Mouse (Mus musculus): ENCODE measurements around the gene Vav2. TPM values are rescaled to one million over a fixed set of nuclear protein-coding genes. Genes with fewer than 3 reads are reported as not detected.

Gene Vav2
- polyA plus RNA-seq, 1 experiment from 2014 or later = 7.1 TPM

DNA sequence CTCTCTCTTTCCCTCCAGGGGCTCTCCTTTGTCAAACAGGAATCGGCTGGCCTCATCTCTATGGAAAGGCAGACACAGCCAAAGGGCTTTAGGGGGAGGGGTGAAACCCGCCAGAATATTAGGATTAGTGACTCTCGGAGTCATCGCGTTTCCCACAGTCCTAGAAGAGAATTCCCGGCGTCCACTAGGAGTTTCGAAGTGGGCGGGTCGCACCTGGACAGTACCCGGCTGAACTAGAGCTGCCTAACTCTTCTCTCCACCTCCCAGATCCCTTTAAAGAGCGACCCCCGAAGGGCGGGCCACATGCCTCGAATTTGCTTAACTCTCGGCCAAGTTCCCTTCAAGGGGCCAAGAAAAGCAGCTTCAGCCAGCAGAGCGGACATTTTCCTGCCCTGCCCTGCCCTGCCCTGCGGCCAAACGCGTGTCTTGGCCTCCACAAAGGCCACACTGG lies 1.6 kb downstream of the Vav2 start:
- Histone ChIP-seq H3K4me2 (replicated peaks; ENCODE audit: low read depth, low read length) (peak overlapping the region; percentile 99), H3K27me3 (ENCODE audit: insufficient read depth, low read length) (no peaks in the 10 kb centered on the region), H3K9me3 (ENCODE audit: low read length) (no peaks in the 10 kb centered on the region), H3K27ac (ENCODE audit: low read length) (peak overlapping the region; percentile 74), H3K4me1 (ENCODE audit: insufficient read depth, low read length) (peaks cover 38% of the 10 kb centered on the region), H3K4me3 (ENCODE audit: low read length) (peak overlapping the region; percentile 72), H3K36me3 (ENCODE audit: insufficient read depth, low read length) (no peaks in the 10 kb centered on the region), H3K9ac (replicated peaks; ENCODE audit: low read length) (peak overlapping the region; percentile 82)
- 1% methylated on average over 20 of the region's 20 CpGs for WGBS
- ATAC-seq (ENCODE audit: low FRiP score, low TSS enrichment) = no peak

GRCm38 (mm10) chr2:27423596-27423995 lies 3.2 kb downstream of the Vav2 start:
- no peaks in the 10 kb centered on the region for H3K36me3 ChIP-seq (ENCODE audit: insufficient read depth, low read length)
- no peak overlapping the region for H3K4me3 ChIP-seq (ENCODE audit: low read length)
- H3K27ac ChIP-seq (ENCODE audit: low read length) = no peak overlapping the region
- WGBS = 58% methylated on average over 7 of the region's 7 CpGs
- H3K9me3 ChIP-seq (ENCODE audit: low read length) = no peaks in the 10 kb centered on the region
- H3K4me1 ChIP-seq (ENCODE audit: insufficient read depth, low read length) = peaks cover 53% of the 10 kb centered on the region
- no peak for ATAC-seq (ENCODE audit: low FRiP score, low TSS enrichment)
- no peak overlapping the region for H3K9ac ChIP-seq (replicated peaks; ENCODE audit: low read length)
- H3K4me2 ChIP-seq (replicated peaks; ENCODE audit: low read depth, low read length) = no peak overlapping the region
- no peaks in the 10 kb centered on the region for H3K27me3 ChIP-seq (ENCODE audit: insufficient read depth, low read length)

DNA sequence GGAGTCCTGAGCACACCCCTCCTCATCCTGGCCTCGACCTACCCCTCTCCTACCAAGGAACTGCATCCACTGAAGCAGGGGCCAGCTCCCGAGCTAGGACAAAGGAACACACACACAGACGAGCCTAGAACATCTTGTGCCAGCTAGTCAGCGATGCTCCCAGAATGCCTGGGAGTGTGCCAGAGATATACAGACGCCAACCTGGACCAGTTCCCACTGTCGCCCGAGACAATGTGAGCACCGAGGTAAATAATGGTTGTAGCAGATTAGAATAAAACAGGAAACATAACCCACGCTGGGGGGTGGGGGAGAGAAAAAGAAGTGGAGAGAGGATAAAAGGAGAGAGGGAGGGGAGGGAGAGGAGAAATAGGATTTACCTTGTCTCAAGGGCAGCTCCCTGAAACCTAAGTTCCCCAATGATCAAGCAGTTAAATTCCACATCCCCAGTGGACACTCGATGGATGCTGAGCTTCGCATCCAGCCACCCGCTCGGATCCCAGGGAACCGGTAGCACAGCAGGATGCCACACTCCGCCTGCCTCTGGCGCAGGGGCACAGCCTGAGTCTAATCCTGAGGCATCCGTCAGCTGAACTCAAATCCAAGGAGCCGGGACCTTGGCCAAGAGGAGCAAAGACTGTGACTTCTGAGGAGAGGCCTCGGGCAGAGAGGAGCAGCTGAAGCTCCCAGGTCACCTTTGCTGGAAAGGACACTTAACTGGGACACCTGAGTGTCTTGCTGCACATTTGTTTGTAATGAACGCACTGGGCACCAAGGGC lies 5.4 kb downstream of the Vav2 start:
- H3K4me3 ChIP-seq (ENCODE audit: low read length) = no peak overlapping the region
- no peaks in the 10 kb centered on the region for H3K9me3 ChIP-seq (ENCODE audit: low read length)
- WGBS = 73% methylated on average over 20 of the region's 20 CpGs
- no peak overlapping the region for H3K9ac ChIP-seq (replicated peaks; ENCODE audit: low read length)
- no peak for ATAC-seq (ENCODE audit: low FRiP score, low TSS enrichment)
- H3K27ac ChIP-seq (ENCODE audit: low read length) = no peak overlapping the region
- H3K36me3 ChIP-seq (ENCODE audit: insufficient read depth, low read length) = no peaks in the 10 kb centered on the region
- no peak overlapping the region for H3K4me2 ChIP-seq (replicated peaks; ENCODE audit: low read depth, low read length)
- H3K4me1 ChIP-seq (ENCODE audit: insufficient read depth, low read length) = peaks cover 62% of the 10 kb centered on the region
- H3K27me3 ChIP-seq (ENCODE audit: insufficient read depth, low read length) = no peaks in the 10 kb centered on the region

DNA sequence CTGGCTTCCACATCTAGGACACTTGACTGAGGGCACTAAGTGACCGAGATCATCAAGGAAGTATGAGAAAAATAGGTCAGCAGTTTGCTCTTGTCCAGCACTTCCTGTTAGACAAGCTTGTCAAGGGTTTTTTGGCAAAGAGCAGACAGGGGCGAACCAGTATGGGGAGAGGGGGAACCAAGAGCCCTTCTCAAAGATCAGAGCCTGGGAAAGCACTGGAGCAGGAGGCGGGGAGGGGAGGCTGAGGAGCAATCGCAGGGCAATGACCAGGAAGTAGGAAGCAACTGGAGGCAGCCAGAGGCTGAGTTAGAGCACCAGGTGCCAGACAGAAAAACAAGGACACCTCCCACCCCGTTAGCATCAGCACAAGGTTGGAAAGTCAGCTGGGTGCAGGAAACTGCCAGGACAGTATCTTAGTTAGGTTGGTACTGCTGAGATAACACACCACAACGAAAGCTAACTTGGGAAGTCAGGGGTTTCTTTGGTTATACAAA lies 8.2 kb downstream of the Vav2 start:
- no peaks in the 10 kb centered on the region for H3K27me3 ChIP-seq (ENCODE audit: insufficient read depth, low read length)
- WGBS = 28% methylated on average over 6 of the region's 6 CpGs
- H3K9ac ChIP-seq (replicated peaks; ENCODE audit: low read length) = 0 out of 2 replicates have a peak overlapping the region, but pooled peaks have one; percentile 23
- ATAC-seq (ENCODE audit: low FRiP score, low TSS enrichment) = 0 out of 2 replicates have a peak, but pooled peaks have one; percentile 8
- H3K36me3 ChIP-seq (ENCODE audit: insufficient read depth, low read length) = no peaks in the 10 kb centered on the region
- H3K4me3 ChIP-seq (ENCODE audit: low read length) = no peak overlapping the region
- peak overlapping the region; percentile 68 for H3K27ac ChIP-seq (ENCODE audit: low read length)
- H3K4me2 ChIP-seq (replicated peaks; ENCODE audit: low read depth, low read length) = 0 out of 2 replicates have a peak overlapping the region, but pooled peaks have one; percentile 5
- H3K9me3 ChIP-seq (ENCODE audit: low read length) = no peaks in the 10 kb centered on the region
- H3K4me1 ChIP-seq (ENCODE audit: insufficient read depth, low read length) = peaks cover 78% of the 10 kb centered on the region

DNA sequence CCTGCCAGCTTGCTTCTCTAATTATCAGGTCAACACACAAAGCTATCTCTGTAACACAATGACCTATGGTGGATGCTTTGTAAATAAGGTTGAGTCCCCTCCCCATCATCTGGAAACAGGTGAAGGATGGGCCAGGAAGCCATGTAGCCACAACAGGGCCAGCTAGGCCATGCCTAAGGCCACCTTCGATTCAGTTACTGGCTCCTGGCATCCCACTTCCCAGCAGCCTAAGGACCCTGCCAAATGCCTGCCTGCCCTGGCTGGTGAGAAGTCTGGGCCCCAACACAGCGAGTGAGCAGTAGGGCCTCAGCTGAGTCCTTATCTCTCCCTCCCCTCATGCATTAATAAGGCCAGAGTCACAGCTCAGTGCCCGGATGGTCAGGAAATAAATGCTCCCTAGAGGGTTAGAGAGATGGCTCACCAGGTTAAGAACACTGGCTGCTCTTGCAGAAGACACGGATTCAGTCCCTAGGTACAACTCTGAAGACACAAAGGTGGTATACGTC lies 9.1 kb downstream of the Vav2 start:
- Histone ChIP-seq H3K36me3 (ENCODE audit: insufficient read depth, low read length) (no peaks in the 10 kb centered on the region), H3K9ac (replicated peaks; ENCODE audit: low read length) (no peak overlapping the region), H3K27me3 (ENCODE audit: insufficient read depth, low read length) (no peaks in the 10 kb centered on the region), H3K27ac (ENCODE audit: low read length) (peak overlapping the region; percentile 68), H3K4me2 (replicated peaks; ENCODE audit: low read depth, low read length) (no peak overlapping the region), H3K4me1 (ENCODE audit: insufficient read depth, low read length) (peaks cover 73% of the 10 kb centered on the region), H3K4me3 (ENCODE audit: low read length) (no peak overlapping the region), H3K9me3 (ENCODE audit: low read length) (no peaks in the 10 kb centered on the region)
- 0 out of 2 replicates have a peak, but pooled peaks have one; percentile 5 for ATAC-seq (ENCODE audit: low FRiP score, low TSS enrichment)
- 45% methylated on average over 5 of the region's 5 CpGs for WGBS

DNA sequence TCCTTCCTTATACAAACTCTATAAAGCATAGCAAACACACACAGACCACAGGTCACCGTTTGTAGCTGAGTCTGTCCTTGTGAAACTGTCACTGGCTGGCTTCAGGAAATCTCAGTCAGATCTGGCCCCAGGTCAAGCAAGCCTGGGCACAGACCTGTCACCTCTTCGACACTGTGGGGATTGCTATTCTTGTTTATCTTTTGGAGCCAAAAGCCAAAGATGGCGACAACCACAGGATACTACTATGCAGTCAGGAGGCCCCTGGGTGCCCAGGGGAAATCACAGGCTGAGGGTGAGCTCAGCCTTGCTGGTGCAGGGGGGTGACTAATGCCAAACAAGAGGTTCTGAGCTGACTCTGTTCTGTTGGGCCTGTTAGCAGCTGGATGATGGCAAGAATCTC lies 10.4 kb downstream of the Vav2 start:
- no peak for ATAC-seq (ENCODE audit: low FRiP score, low TSS enrichment)
- Histone ChIP-seq H3K4me1 (ENCODE audit: insufficient read depth, low read length) (peaks cover 85% of the 10 kb centered on the region), H3K4me2 (replicated peaks; ENCODE audit: low read depth, low read length) (no peak overlapping the region), H3K4me3 (ENCODE audit: low read length) (no peak overlapping the region), H3K27me3 (ENCODE audit: insufficient read depth, low read length) (no peaks in the 10 kb centered on the region), H3K9ac (replicated peaks; ENCODE audit: low read length) (0 out of 2 replicates have a peak overlapping the region, but pooled peaks have one; percentile 16), H3K27ac (ENCODE audit: low read length) (no peak overlapping the region), H3K36me3 (ENCODE audit: insufficient read depth, low read length) (no peaks in the 10 kb centered on the region), H3K9me3 (ENCODE audit: low read length) (no peaks in the 10 kb centered on the region)
- 17% methylated on average over 3 of the region's 3 CpGs for WGBS

- Histone ChIP-seq H3K4me1 (ENCODE audit: insufficient read depth, low read length) (peaks cover 91% of the 10 kb centered on the region), H3K9ac (replicated peaks; ENCODE audit: low read length) (no peak overlapping the region), H3K4me3 (ENCODE audit: low read length) (no peak overlapping the region), H3K36me3 (ENCODE audit: insufficient read depth, low read length) (no peaks in the 10 kb centered on the region), H3K27me3 (ENCODE audit: insufficient read depth, low read length) (no peaks in the 10 kb centered on the region), H3K27ac (ENCODE audit: low read length) (no peak overlapping the region), H3K9me3 (ENCODE audit: low read length) (no peaks in the 10 kb centered on the region), H3K4me2 (replicated peaks; ENCODE audit: low read depth, low read length) (no peak overlapping the region)
- ATAC-seq (ENCODE audit: low FRiP score, low TSS enrichment) = no peak
- WGBS = 57% methylated on average over 11 of the region's 11 CpGs
These were observed 11.6 kb downstream of the Vav2 start for GRCm38 (mm10) chr2:27415060-27415783.

- Histone ChIP-seq H3K9me3 (ENCODE audit: low read length) (no peaks in the 10 kb centered on the region), H3K4me3 (ENCODE audit: low read length) (no peak overlapping the region), H3K4me1 (ENCODE audit: insufficient read depth, low read length) (peaks cover 82% of the 10 kb centered on the region), H3K4me2 (replicated peaks; ENCODE audit: low read depth, low read length) (no peak overlapping the region), H3K9ac (replicated peaks; ENCODE audit: low read length) (0 out of 2 replicates have a peak overlapping the region, but pooled peaks have one; percentile 15), H3K27ac (ENCODE audit: low read length) (no peak overlapping the region), H3K36me3 (ENCODE audit: insufficient read depth, low read length) (no peaks in the 10 kb centered on the region), H3K27me3 (ENCODE audit: insufficient read depth, low read length) (no peaks in the 10 kb centered on the region)
- ATAC-seq (ENCODE audit: low FRiP score, low TSS enrichment) = no peak
- 35% methylated on average over 16 of the region's 16 CpGs for WGBS
These were observed 12.7 kb downstream of the Vav2 start for GRCm38 (mm10) chr2:27413936-27414657.

DNA sequence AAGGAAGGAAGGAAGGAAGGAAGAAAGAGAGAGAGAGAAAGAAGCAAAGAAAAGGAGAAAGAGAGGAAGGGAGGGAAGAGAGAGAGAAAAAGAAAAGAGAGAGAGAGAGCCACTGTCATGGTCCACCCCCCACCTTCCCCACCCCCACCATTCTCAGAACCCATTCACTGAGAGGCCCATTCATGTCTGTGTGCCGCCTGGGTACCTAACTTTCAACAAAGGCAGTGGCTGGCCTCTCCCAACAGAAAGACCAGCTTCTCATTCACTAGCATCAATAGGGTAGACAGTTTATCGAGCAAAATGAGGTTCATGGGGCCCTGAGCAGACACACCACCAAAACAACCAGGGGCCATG lies 13.3 kb downstream of the Vav2 start:
- ATAC-seq (ENCODE audit: low FRiP score, low TSS enrichment) = no peak
- H3K36me3 ChIP-seq (ENCODE audit: insufficient read depth, low read length) = no peaks in the 10 kb centered on the region
- 65% methylated on average over 2 of the region's 2 CpGs for WGBS
- no peak overlapping the region for H3K4me3 ChIP-seq (ENCODE audit: low read length)
- no peak overlapping the region for H3K4me2 ChIP-seq (replicated peaks; ENCODE audit: low read depth, low read length)
- H3K4me1 ChIP-seq (ENCODE audit: insufficient read depth, low read length) = peaks cover 76% of the 10 kb centered on the region
- no peak overlapping the region for H3K9ac ChIP-seq (replicated peaks; ENCODE audit: low read length)
- H3K27me3 ChIP-seq (ENCODE audit: insufficient read depth, low read length) = no peaks in the 10 kb centered on the region
- H3K9me3 ChIP-seq (ENCODE audit: low read length) = no peaks in the 10 kb centered on the region
- no peak overlapping the region for H3K27ac ChIP-seq (ENCODE audit: low read length)

All from kidney, embryonic 16.5 days (tissue).